Mouse (Mus musculus) forebrain, postnatal 0 days (tissue): ENCODE results near the gene Ccl17. TPM values are rescaled to one million over a fixed set of nuclear protein-coding genes. Genes with fewer than 3 reads are reported as not detected.
"Not testable (repeated sequence)": the region's sequence is repeated elsewhere in the genome, so short reads cannot be mapped to it uniquely, and the experiment has no call there.

Source experiments
- ATAC-seq: fragments of 200-750 bp; cut with Nextera tagmentation; 2 replicates; pipeline ENCODE4 v1.8.0; 2017; ENCODE audit warnings: mild to moderate bottlenecking, moderate library complexity
- DNase-seq: peaks from one replicate; pipeline ENCODE4 v3.0.0-alpha.2; 2015
- H3K27ac ChIP-seq: fragments of 300-500 bp; sonication (generic); 2 replicates; pipeline ENCODE4 v1.5.1; 2014; ENCODE audit warnings: low read depth, mild to moderate bottlenecking, antibody characterized with exemption, low read length, moderate library complexity, mixed read lengths
- H3K27me3 ChIP-seq: fragments of 300-500 bp; sonication (generic); 2 replicates; pipeline ENCODE4 v1.6.1; 2014; ENCODE audit warnings: mild to moderate bottlenecking, low read length, mixed read lengths; ENCODE audit not compliant: insufficient read depth
- H3K36me3 ChIP-seq: fragments of 300-500 bp; sonication (generic); 2 replicates; pipeline ENCODE4 v1.6.1; 2014; ENCODE audit warnings: mild to moderate bottlenecking, moderate library complexity; ENCODE audit not compliant: insufficient read depth
- H3K4me1 ChIP-seq: fragments of 300-500 bp; sonication (generic); 2 replicates; pipeline ENCODE4 v1.6.1; 2014; ENCODE audit warnings: antibody characterized with exemption; ENCODE audit not compliant: insufficient read depth
- H3K4me2 ChIP-seq: fragments of 300-500 bp; sonication (generic); 2 replicates; pipeline ENCODE4 v1.6.1; 2014; ENCODE audit warnings: low read depth, mild to moderate bottlenecking, moderate library complexity
- H3K4me3 ChIP-seq: fragments of 300-500 bp; sonication (generic); 2 replicates; pipeline ENCODE4 v1.5.1; 2014; ENCODE audit warnings: low read depth, low read length, mixed read lengths
- H3K9ac ChIP-seq: fragments of 300-500 bp; sonication (generic); 2 replicates; pipeline ENCODE4 v1.6.1; 2014; ENCODE audit warnings: mild to moderate bottlenecking
- H3K9me3 ChIP-seq: fragments of 300-500 bp; sonication (generic); 2 replicates; pipeline ENCODE4 v1.6.1; 2016; ENCODE audit warnings: low read length
- CTCF ChIP-seq: sonication (generic); IDR thresholded peaks from 2 replicates; pipeline ENCODE4 v1.5.1; 2016; ENCODE audit warnings: antibody characterized with exemption, control low read depth, low read depth
- WGBS: fragments of 180-500 bp; shearing (Covaris S2); extraction: QIAGEN DNeasy Blood & Tissue Kit; methylation state at CpG from one replicate; pipeline ENCODE4 v1.1.7; 2014; 5-methylcytosine and 5-hydroxymethylcytosine counted together
- polyA plus RNA-seq: library from polyadenylated mRNA; unstranded; fragments of >200 nt; fragmentation: Nextera tagmentation; extraction: Ambion mirVana; gene quantifications from 2 replicates; pipeline ENCODE4 v1.2.1, GENCODE M21; 2015
- total RNA-seq: library from RNA; depleted of rRNA; stranded (reverse); fragments of >200 nt; gene quantifications from 2 replicates; pipeline ENCODE4 v1.2.3, GENCODE M21; 2014

Ccl17 gene
- total and polyA plus RNA-seq, 2 experiments from 2014 or later: 5.0 TPM; not detected in 1

- no peaks in the 10 kb centered on the region for H3K27me3 ChIP-seq
- H3K27ac ChIP-seq: no peak overlapping the region
- TF ChIP-seq CTCF: no peak
- ATAC-seq: no peak
- no peaks in the 10 kb centered on the region for H3K4me1 ChIP-seq
- no peak overlapping the region for H3K9ac ChIP-seq
- WGBS: 94% methylated on average over 5 of the region's 5 CpGs
- no peak overlapping the region for H3K4me3 ChIP-seq
- peaks cover 52% of the 10 kb centered on the region for H3K36me3 ChIP-seq
- no peak for DNase-seq
- H3K4me2 ChIP-seq: no peak overlapping the region
- H3K9me3 ChIP-seq: no peaks in the 10 kb centered on the region
These were observed 16.0 kb downstream of the Ccl17 start for GRCm38 (mm10) chr8:94826210-94826609.

- H3K27ac ChIP-seq: no peak overlapping the region
- H3K27me3 ChIP-seq: no peaks in the 10 kb centered on the region
- H3K4me2 ChIP-seq: no peak overlapping the region
- no peak overlapping the region for H3K9ac ChIP-seq
- no peak for ATAC-seq
- no peak for TF ChIP-seq CTCF
- no peaks in the 10 kb centered on the region for H3K9me3 ChIP-seq
- no peaks in the 10 kb centered on the region for H3K4me1 ChIP-seq
- no peak overlapping the region for H3K4me3 ChIP-seq
- 86% methylated on average over 6 of the region's 6 CpGs for WGBS
- peaks cover 57% of the 10 kb centered on the region for H3K36me3 ChIP-seq
- no peak for DNase-seq
These were observed 18.0 kb downstream of the Ccl17 start for GRCm38 (mm10) chr8:94828284-94828683.

GRCm38 (mm10) chr8:94833901-94834405 is 23.7 kb downstream of the Ccl17 start:
- not testable (repeated sequence) for DNase-seq, H3K27me3 ChIP-seq, H3K4me3 ChIP-seq, H3K9me3 ChIP-seq, H3K27ac ChIP-seq, H3K4me2 ChIP-seq, ATAC-seq, H3K9ac ChIP-seq
- Histone ChIP-seq H3K36me3 (peaks cover 20% of the 10 kb centered on the region), H3K4me1 (peaks cover 10% of the 10 kb centered on the region)
- 80% methylated on average over 7 of the region's 7 CpGs for WGBS

GRCm38 (mm10) chr8:94835751-94836150 is 25.5 kb downstream of the Ccl17 start:
- H3K9ac ChIP-seq, DNase-seq, H3K4me3 ChIP-seq, ATAC-seq, H3K4me2 ChIP-seq, H3K27ac ChIP-seq, H3K9me3 ChIP-seq, H3K27me3 ChIP-seq: not testable (repeated sequence)
- Histone ChIP-seq H3K4me1 (peaks cover 12% of the 10 kb centered on the region), H3K36me3 (peaks cover 13% of the 10 kb centered on the region)
- WGBS: 95% methylated on average over 13 of the region's 13 CpGs

GRCm38 (mm10) chr8:94836456-94837240 is 26.4 kb downstream of the Ccl17 start:
- Histone ChIP-seq H3K27ac (no peak overlapping the region), H3K9me3 (no peaks in the 10 kb centered on the region), H3K4me2 (peak overlapping the region; percentile 69), H3K4me3 (peak overlapping the region; percentile 59; the same call in 1 of the 2 replicates), H3K36me3 (peaks cover 8% of the 10 kb centered on the region), H3K27me3 (no peaks in the 10 kb centered on the region), H3K4me1 (peaks cover 12% of the 10 kb centered on the region), H3K9ac (no peak overlapping the region)
- no peak for TF ChIP-seq CTCF
- no peak for DNase-seq
- WGBS: 80% methylated on average over 11 of the region's 11 CpGs
- ATAC-seq: no peak

- Histone ChIP-seq H3K9me3 (no peaks in the 10 kb centered on the region), H3K27me3 (no peaks in the 10 kb centered on the region), H3K36me3 (no peaks in the 10 kb centered on the region), H3K4me2 (peak within 1 kb of the TSS; percentile 69), H3K4me1 (peaks cover 12% of the 10 kb centered on the region), H3K27ac (peak within 1 kb of the TSS; percentile 82), H3K4me3 (peak within 1 kb of the TSS; percentile 59), H3K9ac (peak within 1 kb of the TSS; percentile 70)
- peak; percentile 100 for ATAC-seq
- WGBS: 3% methylated on average over 82 of the region's 82 CpGs
- DNase-seq: peak; percentile 98
- TF ChIP-seq CTCF: peak; percentile 10; the same call in 1 of the 2 replicates
These were observed 27.7 kb downstream of the Ccl17 start, which contains the start of the genes Coq9 and Ciapin1 for GRCm38 (mm10) chr8:94837662-94838574. Coq9 (plus strand) TSS chr8:94838321. Ciapin1 (minus strand) TSS chr8:94838358.
